Mouse (Mus musculus): ENCODE results near the gene Pex26. TPM values are rescaled to one million over a fixed set of nuclear protein-coding genes. Genes with fewer than 3 reads are reported as not detected.

The Pex26 gene
- polyA plus RNA-seq, 1 experiment from 2014 or later, result 10.1 TPM

DNA sequence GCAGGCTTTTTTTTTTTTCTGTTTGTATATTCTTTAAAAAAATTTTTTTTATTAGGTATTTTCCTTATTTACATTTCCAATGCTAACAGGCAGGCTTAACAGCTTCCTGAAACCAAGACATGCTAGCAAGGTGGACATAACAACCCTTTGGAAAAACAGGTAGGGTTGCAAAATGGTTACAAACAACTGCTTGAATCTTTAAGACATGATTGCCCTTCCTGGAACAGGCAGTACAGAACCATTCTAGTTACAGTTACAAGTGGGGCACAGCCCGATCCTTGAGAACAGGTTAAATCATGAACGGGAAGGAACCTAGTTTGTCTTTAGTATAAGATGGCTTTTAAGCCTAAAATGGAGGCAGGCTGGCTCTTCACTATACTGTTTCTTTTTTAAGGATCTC lies 52.9 kb downstream of the Pex26 start:
- no peak overlapping the region for H3K9ac ChIP-seq (ENCODE audit: low read depth, low read length)
- H3K4me3 ChIP-seq (replicated peaks; ENCODE audit: low read depth, low read length), result no peak overlapping the region
- H3K27ac ChIP-seq, result no peak overlapping the region
- no peaks in the 10 kb centered on the region for H3K27me3 ChIP-seq (ENCODE audit: insufficient read depth, low read length)
- no peaks in the 10 kb centered on the region for H3K9me3 ChIP-seq (replicated peaks; ENCODE audit: low read length)
- no peak for TF ChIP-seq CTCF (IDR thresholded peaks at IDR 0.05; ENCODE audit: low read depth)
- no peaks in the 10 kb centered on the region for H3K4me1 ChIP-seq (replicated peaks; ENCODE audit: insufficient read depth, low read length)
- no peak overlapping the region for H3K4me2 ChIP-seq (ENCODE audit: low read length)
- DNase-seq (ENCODE audit: low spot score), result no peak
- no peaks in the 10 kb centered on the region for H3K36me3 ChIP-seq (ENCODE audit: insufficient read depth, low read length)
- no peak for ATAC-seq (replicated peaks; ENCODE audit: low FRiP score, low read depth)
- WGBS, result 90% methylated on average over 2 of the region's 2 CpGs

DNA sequence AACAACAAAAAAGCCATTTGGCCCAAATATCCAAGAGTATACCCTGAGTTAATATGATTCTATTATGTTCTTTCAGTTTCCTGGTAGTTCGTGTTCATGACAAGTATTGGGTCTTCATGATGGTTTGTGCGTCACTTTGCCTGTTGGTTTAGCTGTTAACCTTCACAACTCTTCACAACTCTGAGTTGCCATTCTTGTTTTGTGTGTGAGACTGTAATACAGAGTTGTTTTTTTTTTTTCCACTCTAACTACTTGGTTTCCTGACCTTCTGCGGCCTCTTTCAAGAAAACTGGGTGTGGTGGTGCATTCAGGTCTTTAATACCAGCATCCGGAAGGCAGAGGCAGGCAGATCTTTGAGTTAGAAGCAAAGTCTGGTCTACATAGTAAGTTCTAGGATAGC lies 54.7 kb downstream of the Pex26 start:
- Histone ChIP-seq H3K27ac (no peak overlapping the region), H3K9me3 (replicated peaks; ENCODE audit: low read length) (no peaks in the 10 kb centered on the region), H3K36me3 (ENCODE audit: insufficient read depth, low read length) (no peaks in the 10 kb centered on the region), H3K4me3 (replicated peaks; ENCODE audit: low read depth, low read length) (no peak overlapping the region), H3K9ac (ENCODE audit: low read depth, low read length) (no peak overlapping the region), H3K27me3 (ENCODE audit: insufficient read depth, low read length) (no peaks in the 10 kb centered on the region), H3K4me2 (ENCODE audit: low read length) (no peak overlapping the region), H3K4me1 (replicated peaks; ENCODE audit: insufficient read depth, low read length) (no peaks in the 10 kb centered on the region)
- DNase-seq (ENCODE audit: low spot score) (no peak), ATAC-seq (replicated peaks; ENCODE audit: low FRiP score, low read depth) (no peak)
- no peak for TF ChIP-seq CTCF (IDR thresholded peaks at IDR 0.05; ENCODE audit: low read depth)
- 91% methylated on average over 4 of the region's 4 CpGs for WGBS

- no peak overlapping the region for H3K4me2 ChIP-seq (ENCODE audit: low read length)
- no peaks in the 10 kb centered on the region for H3K36me3 ChIP-seq (ENCODE audit: insufficient read depth, low read length)
- no peak overlapping the region for H3K27ac ChIP-seq
- no peaks in the 10 kb centered on the region for H3K4me1 ChIP-seq (replicated peaks; ENCODE audit: insufficient read depth, low read length)
- no peak for TF ChIP-seq CTCF (IDR thresholded peaks at IDR 0.05; ENCODE audit: low read depth)
- no peaks in the 10 kb centered on the region for H3K27me3 ChIP-seq (ENCODE audit: insufficient read depth, low read length)
- ATAC-seq (replicated peaks; ENCODE audit: low FRiP score, low read depth), result no peak
- WGBS, result 60% methylated on average over 2 of the region's 2 CpGs
- H3K9me3 ChIP-seq (replicated peaks; ENCODE audit: low read length), result no peaks in the 10 kb centered on the region
- no peak overlapping the region for H3K9ac ChIP-seq (ENCODE audit: low read depth, low read length)
- no peak overlapping the region for H3K4me3 ChIP-seq (replicated peaks; ENCODE audit: low read depth, low read length)
- no peak for DNase-seq (ENCODE audit: low spot score)
Observed at GRCm38 (mm10) chr6:121241780-121242179, 58.3 kb downstream of the Pex26 start.

DNA sequence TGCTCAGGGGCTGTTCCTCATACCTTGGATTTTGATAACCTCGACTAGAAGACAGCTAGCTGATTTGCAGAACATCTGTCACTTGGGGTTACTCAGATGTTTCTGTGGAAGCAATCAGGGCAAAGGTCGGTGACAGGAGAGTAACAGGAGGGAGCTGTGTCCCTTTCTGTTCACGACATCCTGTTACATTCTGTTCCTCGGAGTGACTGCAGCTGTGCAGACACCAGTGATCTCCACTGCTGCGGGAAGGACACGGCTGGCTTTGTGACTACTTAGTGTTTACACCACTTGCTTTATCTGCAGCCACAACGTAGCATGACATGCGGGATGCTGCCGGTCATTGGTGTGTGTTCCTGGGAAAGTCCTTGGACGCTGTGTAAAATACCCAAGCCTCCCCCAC lies 59.7 kb downstream of the Pex26 start:
- TF ChIP-seq CTCF (IDR thresholded peaks at IDR 0.05; ENCODE audit: low read depth), result no peak
- ATAC-seq (replicated peaks; ENCODE audit: low FRiP score, low read depth) (no peak), DNase-seq (ENCODE audit: low spot score) (peak; percentile 54)
- H3K4me1 ChIP-seq (replicated peaks; ENCODE audit: insufficient read depth, low read length), result no peaks in the 10 kb centered on the region
- WGBS, result 18% methylated on average over 10 of the region's 10 CpGs
- no peak overlapping the region for H3K9ac ChIP-seq (ENCODE audit: low read depth, low read length)
- no peak overlapping the region for H3K4me3 ChIP-seq (replicated peaks; ENCODE audit: low read depth, low read length)
- no peaks in the 10 kb centered on the region for H3K9me3 ChIP-seq (replicated peaks; ENCODE audit: low read length)
- no peaks in the 10 kb centered on the region for H3K36me3 ChIP-seq (ENCODE audit: insufficient read depth, low read length)
- H3K4me2 ChIP-seq (ENCODE audit: low read length), result no peak overlapping the region; the same call in 1 of the 2 replicates
- H3K27ac ChIP-seq, result no peak overlapping the region
- no peaks in the 10 kb centered on the region for H3K27me3 ChIP-seq (ENCODE audit: insufficient read depth, low read length)

- H3K9ac ChIP-seq (ENCODE audit: low read depth, low read length), result peak within 1 kb of the TSS; percentile 48
- H3K4me2 ChIP-seq (ENCODE audit: low read length), result peak within 1 kb of the TSS; percentile 60
- WGBS, result 5% methylated on average over 35 of the region's 35 CpGs
- no peaks in the 10 kb centered on the region for H3K27me3 ChIP-seq (ENCODE audit: insufficient read depth, low read length)
- H3K27ac ChIP-seq, result no peak within 1 kb of the TSS; the same call in 1 of the 2 replicates
- no peaks in the 10 kb centered on the region for H3K4me1 ChIP-seq (replicated peaks; ENCODE audit: insufficient read depth, low read length)
- no peaks in the 10 kb centered on the region for H3K36me3 ChIP-seq (ENCODE audit: insufficient read depth, low read length)
- DNase-seq (ENCODE audit: low spot score) (peak; percentile 95), ATAC-seq (replicated peaks; ENCODE audit: low FRiP score, low read depth) (peak; percentile 90)
- H3K4me3 ChIP-seq (replicated peaks; ENCODE audit: low read depth, low read length), result peak within 1 kb of the TSS; percentile 67
- no peak for TF ChIP-seq CTCF (IDR thresholded peaks at IDR 0.05; ENCODE audit: low read depth)
- no peaks in the 10 kb centered on the region for H3K9me3 ChIP-seq (replicated peaks; ENCODE audit: low read length)
Observed at GRCm38 (mm10) chr6:121245127-121246036, 61.9 kb downstream of the Pex26 start, which contains the start of gene Usp18. Gene Usp18 (plus strand): TSS chr6:121245906.

DNA sequence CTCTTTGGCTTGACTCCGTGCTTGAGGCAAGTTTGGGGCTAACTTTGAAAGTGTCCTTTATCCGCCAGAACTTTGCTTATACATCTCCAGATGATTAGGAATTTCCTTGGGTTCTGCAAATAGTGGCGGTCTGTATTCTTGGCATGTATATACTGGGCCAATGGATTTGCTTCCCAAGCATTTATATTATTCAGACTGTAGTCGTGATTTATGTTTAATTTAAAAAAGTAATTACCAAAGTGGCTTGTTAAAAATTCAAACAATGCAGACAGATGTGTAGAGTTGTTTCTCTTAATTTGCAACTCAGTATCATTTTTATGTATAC lies 62.5 kb downstream of the Pex26 start:
- 12% methylated on average over 4 of the region's 4 CpGs for WGBS
- ATAC-seq (replicated peaks; ENCODE audit: low FRiP score, low read depth) (peak; percentile 31; the same call in 1 of the 2 replicates), DNase-seq (ENCODE audit: low spot score) (no peak)
- H3K4me2 ChIP-seq (ENCODE audit: low read length), result peak overlapping the region; percentile 60
- H3K4me1 ChIP-seq (replicated peaks; ENCODE audit: insufficient read depth, low read length), result no peaks in the 10 kb centered on the region
- no peak overlapping the region for H3K27ac ChIP-seq
- peak overlapping the region; percentile 67 for H3K4me3 ChIP-seq (replicated peaks; ENCODE audit: low read depth, low read length)
- H3K9me3 ChIP-seq (replicated peaks; ENCODE audit: low read length), result no peaks in the 10 kb centered on the region
- peak overlapping the region; percentile 48 for H3K9ac ChIP-seq (ENCODE audit: low read depth, low read length)
- no peaks in the 10 kb centered on the region for H3K36me3 ChIP-seq (ENCODE audit: insufficient read depth, low read length)
- no peaks in the 10 kb centered on the region for H3K27me3 ChIP-seq (ENCODE audit: insufficient read depth, low read length)
- TF ChIP-seq CTCF (IDR thresholded peaks at IDR 0.05; ENCODE audit: low read depth), result no peak

Other genes with a start within 250 kb of the Pex26 start
- gene Mical3, start 52.7 kb upstream of the Pex26 start, polyA plus RNA-seq (2015; fragmentation: Nextera tagmentation; extraction: Ambion mirVana), result 6.0 and 6.8 TPM in 2 replicates
- gene Tuba8, start 27.0 kb downstream of the Pex26 start, polyA plus RNA-seq (2015; fragmentation: Nextera tagmentation; extraction: Ambion mirVana), result 0.19 and 0.32 TPM in 2 replicates
- 8.3 and 12.0 TPM in 2 replicates for gene Usp18, start 62.2 kb downstream of the Pex26 start, polyA plus RNA-seq (2015; fragmentation: Nextera tagmentation; extraction: Ambion mirVana)
- 43.8 and 47.6 TPM in 2 replicates for gene Slc6a13, start 116.6 kb downstream of the Pex26 start, polyA plus RNA-seq (2015; fragmentation: Nextera tagmentation; extraction: Ambion mirVana)
- 4.1 and 5.5 TPM in 2 replicates for gene Slc6a12, start 159.4 kb downstream of the Pex26 start, polyA plus RNA-seq (2015; fragmentation: Nextera tagmentation; extraction: Ambion mirVana)